Mouse (Mus musculus): ENCODE measurements at regions not wholly inside any gene's neighbourhood (a gene's known extent, or its start where the extent isn't known, plus 50 kb on each side); places are given as distances from the start of the nearest gene placed in this dataset.

GRCm38 (mm10) chr12:10197906-10198460 is 171.8 kb upstream of the Nt5c1b start:
- Histone ChIP-seq H3K4me1 (ENCODE audit: control insufficient read depth, insufficient read depth, low read length) (no peaks in the 10 kb centered on the region), H3K4me3 (ENCODE audit: insufficient read depth, low read depth, low read length) (no peak overlapping the region), H3K27ac (ENCODE audit: insufficient read depth, low read depth, low read length) (no peak overlapping the region)
- TF ChIP-seq POLR2A (IDR thresholded peaks at IDR 0.05; ENCODE audit: insufficient read depth, low read depth, low read length) (no peak), CTCF (IDR thresholded peaks at IDR 0.05; ENCODE audit: insufficient read depth, low read depth, low read length) (no peak)
- 55% methylated on average over 3 of the region's 3 CpGs for WGBS

- Histone ChIP-seq H3K27ac (ENCODE audit: insufficient read depth, low read depth, low read length) (no peak overlapping the region), H3K4me1 (ENCODE audit: control insufficient read depth, insufficient read depth, low read length) (no peaks in the 10 kb centered on the region), H3K4me3 (ENCODE audit: insufficient read depth, low read depth, low read length) (no peak overlapping the region)
- 44% methylated on average over 1 of the region's 1 CpGs for WGBS
- TF ChIP-seq CTCF (IDR thresholded peaks at IDR 0.05; ENCODE audit: insufficient read depth, low read depth, low read length) (no peak), POLR2A (IDR thresholded peaks at IDR 0.05; ENCODE audit: insufficient read depth, low read depth, low read length) (no peak)
These were observed 159.9 kb upstream of the Nt5c1b start for GRCm38 (mm10) chr12:10209841-10210240.

GRCm38 (mm10) chr12:10222821-10223220 is 147.0 kb upstream of the Nt5c1b start:
- 39% methylated on average over 4 of the region's 4 CpGs for WGBS
- TF ChIP-seq POLR2A (IDR thresholded peaks at IDR 0.05; ENCODE audit: insufficient read depth, low read depth, low read length), result no peak
- no peak for TF ChIP-seq CTCF (IDR thresholded peaks at IDR 0.05; ENCODE audit: insufficient read depth, low read depth, low read length)

GRCm38 (mm10) chr12:10223832-10224231 is 145.9 kb upstream of the Nt5c1b start:
- Histone ChIP-seq H3K4me3 (ENCODE audit: insufficient read depth, low read depth, low read length) (no peak overlapping the region), H3K27ac (ENCODE audit: insufficient read depth, low read depth, low read length) (no peak overlapping the region), H3K4me1 (ENCODE audit: control insufficient read depth, insufficient read depth, low read length) (no peaks in the 10 kb centered on the region)
- WGBS, result 31% methylated on average over 4 of the region's 4 CpGs
- no peak for TF ChIP-seq POLR2A (IDR thresholded peaks at IDR 0.05; ENCODE audit: insufficient read depth, low read depth, low read length)
- TF ChIP-seq CTCF (IDR thresholded peaks at IDR 0.05; ENCODE audit: insufficient read depth, low read depth, low read length), result no peak

More at GRCm38 (mm10) chr12:10222821-10223220, 147.0 kb upstream of the Nt5c1b start:
- Histone ChIP-seq H3K4me1 (ENCODE audit: control insufficient read depth, insufficient read depth, low read length) (no peaks in the 10 kb centered on the region), H3K4me3 (ENCODE audit: insufficient read depth, low read depth, low read length) (no peak overlapping the region), H3K27ac (ENCODE audit: insufficient read depth, low read depth, low read length) (no peak overlapping the region)

GRCm38 (mm10) chr12:10231144-10231543 is 138.6 kb upstream of the Nt5c1b start:
- WGBS, result 63% methylated on average over 4 of the region's 4 CpGs
- H3K4me1 ChIP-seq (ENCODE audit: control insufficient read depth, insufficient read depth, low read length), result no peaks in the 10 kb centered on the region
- no peak overlapping the region for H3K4me3 ChIP-seq (ENCODE audit: insufficient read depth, low read depth, low read length)
- no peak overlapping the region for H3K27ac ChIP-seq (ENCODE audit: insufficient read depth, low read depth, low read length)
- TF ChIP-seq POLR2A (IDR thresholded peaks at IDR 0.05; ENCODE audit: insufficient read depth, low read depth, low read length), result no peak
- TF ChIP-seq CTCF (IDR thresholded peaks at IDR 0.05; ENCODE audit: insufficient read depth, low read depth, low read length), result no peak

GRCm38 (mm10) chr12:10231683-10232082 is 138.1 kb upstream of the Nt5c1b start:
- WGBS, result 58% methylated on average over 4 of the region's 4 CpGs
- Histone ChIP-seq H3K4me1 (ENCODE audit: control insufficient read depth, insufficient read depth, low read length) (no peaks in the 10 kb centered on the region), H3K4me3 (ENCODE audit: insufficient read depth, low read depth, low read length) (no peak overlapping the region), H3K27ac (ENCODE audit: insufficient read depth, low read depth, low read length) (no peak overlapping the region)
- TF ChIP-seq CTCF (IDR thresholded peaks at IDR 0.05; ENCODE audit: insufficient read depth, low read depth, low read length) (no peak), POLR2A (IDR thresholded peaks at IDR 0.05; ENCODE audit: insufficient read depth, low read depth, low read length) (no peak)

- no peak for TF ChIP-seq POLR2A (IDR thresholded peaks at IDR 0.05; ENCODE audit: insufficient read depth, low read depth, low read length)
- TF ChIP-seq CTCF (IDR thresholded peaks at IDR 0.05; ENCODE audit: insufficient read depth, low read depth, low read length), result no peak
- no peak overlapping the region for H3K27ac ChIP-seq (ENCODE audit: insufficient read depth, low read depth, low read length)
- no peaks in the 10 kb centered on the region for H3K4me1 ChIP-seq (ENCODE audit: control insufficient read depth, insufficient read depth, low read length)
- no peak overlapping the region for H3K4me3 ChIP-seq (ENCODE audit: insufficient read depth, low read depth, low read length)
These were observed 121.7 kb upstream of the Nt5c1b start for GRCm38 (mm10) chr12:10248110-10248509.

DNA sequence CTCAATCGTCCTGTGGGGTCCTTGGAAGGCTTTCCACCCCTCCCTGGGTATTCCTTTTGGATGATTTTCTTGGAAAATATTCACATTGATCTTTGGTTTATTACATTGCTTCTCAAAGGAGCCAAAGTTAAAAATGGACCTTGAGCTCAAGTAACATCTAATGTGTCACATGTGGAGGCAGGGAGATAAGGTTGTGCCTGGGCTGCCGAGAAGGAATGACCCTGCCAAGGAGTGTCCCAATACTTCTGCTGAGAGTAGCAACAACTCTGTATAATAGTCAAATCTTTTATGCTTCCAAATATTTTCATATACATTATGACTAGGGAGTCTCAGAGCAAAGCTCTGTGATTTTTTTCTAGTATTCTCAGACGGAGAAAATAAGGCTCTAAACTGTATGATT is 113.4 kb upstream of the Nt5c1b start:
- no peak overlapping the region for H3K4me3 ChIP-seq (ENCODE audit: insufficient read depth, low read depth, low read length)
- TF ChIP-seq CTCF (IDR thresholded peaks at IDR 0.05; ENCODE audit: insufficient read depth, low read depth, low read length), result no peak
- TF ChIP-seq POLR2A (IDR thresholded peaks at IDR 0.05; ENCODE audit: insufficient read depth, low read depth, low read length), result no peak
- 64% methylated on average over 3 of the region's 3 CpGs for WGBS
- no peaks in the 10 kb centered on the region for H3K4me1 ChIP-seq (ENCODE audit: control insufficient read depth, insufficient read depth, low read length)
- H3K27ac ChIP-seq (ENCODE audit: insufficient read depth, low read depth, low read length), result no peak overlapping the region

DNA sequence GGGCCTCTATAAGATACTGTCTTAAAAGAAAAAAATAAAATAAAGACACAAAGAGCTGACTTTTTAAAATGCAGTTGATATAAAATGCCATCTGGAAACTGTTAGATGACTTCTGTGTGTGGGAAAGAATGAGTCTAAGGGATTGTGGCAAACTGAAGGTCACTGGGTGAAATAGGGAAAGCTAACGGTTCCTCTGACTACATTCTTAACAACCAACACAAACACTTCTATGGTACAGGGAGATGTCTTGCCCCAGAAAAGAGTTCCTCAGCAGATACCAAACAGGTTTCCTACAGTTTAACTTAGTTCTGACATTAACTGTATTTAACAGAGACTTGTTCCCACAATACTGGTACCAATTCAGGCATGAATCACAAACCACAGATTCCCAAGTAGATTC is 103.6 kb upstream of the Nt5c1b start:
- TF ChIP-seq CTCF (IDR thresholded peaks at IDR 0.05; ENCODE audit: insufficient read depth, low read depth, low read length) (no peak), POLR2A (IDR thresholded peaks at IDR 0.05; ENCODE audit: insufficient read depth, low read depth, low read length) (no peak)
- no peak overlapping the region for H3K4me3 ChIP-seq (ENCODE audit: insufficient read depth, low read depth, low read length)
- no peak overlapping the region for H3K27ac ChIP-seq (ENCODE audit: insufficient read depth, low read depth, low read length)
- WGBS, result 97% methylated on average over 1 of the region's 1 CpGs
- H3K4me1 ChIP-seq (ENCODE audit: control insufficient read depth, insufficient read depth, low read length), result no peaks in the 10 kb centered on the region

DNA sequence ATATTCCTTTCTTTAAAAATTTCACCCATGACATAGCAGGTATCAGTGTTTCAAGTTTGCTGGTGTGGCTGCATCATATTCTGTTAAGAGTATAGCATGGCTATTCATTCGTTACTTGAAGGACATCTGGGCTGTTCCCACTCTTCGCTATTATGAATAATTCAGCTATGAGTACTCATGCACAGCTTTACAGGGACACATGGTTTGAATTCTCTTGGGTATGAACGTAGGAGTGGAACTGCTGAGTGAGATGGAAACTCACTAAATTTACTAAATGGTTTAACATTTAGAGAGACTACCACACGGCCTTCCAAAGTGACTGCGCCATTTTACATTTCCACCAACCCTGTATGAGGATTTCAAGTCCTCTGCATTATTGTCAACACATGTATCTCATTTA is 97.7 kb upstream of the Nt5c1b start:
- no peaks in the 10 kb centered on the region for H3K4me1 ChIP-seq (ENCODE audit: control insufficient read depth, insufficient read depth, low read length)
- no peak overlapping the region for H3K4me3 ChIP-seq (ENCODE audit: insufficient read depth, low read depth, low read length)
- WGBS, result 92% methylated on average over 5 of the region's 5 CpGs
- no peak for TF ChIP-seq CTCF (IDR thresholded peaks at IDR 0.05; ENCODE audit: insufficient read depth, low read depth, low read length)
- TF ChIP-seq POLR2A (IDR thresholded peaks at IDR 0.05; ENCODE audit: insufficient read depth, low read depth, low read length), result no peak
- no peak overlapping the region for H3K27ac ChIP-seq (ENCODE audit: insufficient read depth, low read depth, low read length)

All from olfactory bulb, adult 2 months (tissue).